Mouse (Mus musculus): ENCODE measurements around the gene Ptma. TPM values are rescaled to one million over a fixed set of nuclear protein-coding genes. Genes with fewer than 3 reads are reported as not detected.
A peak's percentile ranks its signal among the peaks of the same experiment; 100 is the strongest.

The Ptma gene
- total and polyA plus RNA-seq, 2 experiments from 2014 or later, result 399 to 597 TPM

- H3K4me2 ChIP-seq (ENCODE audit: low read depth, low read length), result no peak overlapping the region
- H3K4me1 ChIP-seq (ENCODE audit: control insufficient read depth, insufficient read depth), result peaks cover 24% of the 10 kb centered on the region; the same call in 1 of the 2 replicates
- no peaks in the 10 kb centered on the region for H3K9me3 ChIP-seq (replicated peaks; ENCODE audit: control insufficient read depth, low read length)
- TF ChIP-seq EP300 (IDR thresholded peaks at IDR 0.05; ENCODE audit: low read depth), result no peak
- no peak for TF ChIP-seq CTCF (IDR thresholded peaks at IDR 0.05; ENCODE audit: low read depth)
- no peaks in the 10 kb centered on the region for H3K36me3 ChIP-seq (replicated peaks; ENCODE audit: control insufficient read depth, insufficient read depth, low read length)
- no peaks in the 10 kb centered on the region for H3K27me3 ChIP-seq (ENCODE audit: control insufficient read depth, insufficient read depth, low read length)
- 65% methylated on average over 3 of the region's 3 CpGs for WGBS
- ATAC-seq (ENCODE audit: insufficient read depth, low read depth) (no peak), DNase-seq (ENCODE audit: low spot score) (no peak)
- H3K4me3 ChIP-seq (ENCODE audit: low read depth, low read length), result no peak overlapping the region
- no peak overlapping the region for H3K9ac ChIP-seq (replicated peaks; ENCODE audit: low read depth, low read length)
- peak overlapping the region; percentile 76 for H3K27ac ChIP-seq (ENCODE audit: low read depth)
Observed at GRCm38 (mm10) chr1:86490697-86491096, 35.8 kb upstream of the Ptma start.

- H3K36me3 ChIP-seq (replicated peaks; ENCODE audit: control insufficient read depth, insufficient read depth, low read length), result no peaks in the 10 kb centered on the region
- H3K4me2 ChIP-seq (ENCODE audit: low read depth, low read length), result no peak overlapping the region
- 47% methylated on average over 7 of the region's 7 CpGs for WGBS
- H3K4me1 ChIP-seq (ENCODE audit: control insufficient read depth, insufficient read depth), result peaks cover 24% of the 10 kb centered on the region; the same call in 1 of the 2 replicates
- H3K27me3 ChIP-seq (ENCODE audit: control insufficient read depth, insufficient read depth, low read length), result no peaks in the 10 kb centered on the region
- no peak overlapping the region for H3K4me3 ChIP-seq (ENCODE audit: low read depth, low read length)
- ATAC-seq (ENCODE audit: insufficient read depth, low read depth) (no peak), DNase-seq (ENCODE audit: low spot score) (no peak)
- H3K9me3 ChIP-seq (replicated peaks; ENCODE audit: control insufficient read depth, low read length), result no peaks in the 10 kb centered on the region
- H3K27ac ChIP-seq (ENCODE audit: low read depth), result peak overlapping the region; percentile 76
- TF ChIP-seq EP300 (IDR thresholded peaks at IDR 0.05; ENCODE audit: low read depth) (no peak), CTCF (IDR thresholded peaks at IDR 0.05; ENCODE audit: low read depth) (no peak)
- H3K9ac ChIP-seq (replicated peaks; ENCODE audit: low read depth, low read length), result 0 out of 2 replicates have a peak overlapping the region, but pooled peaks have one; percentile 1
Observed at GRCm38 (mm10) chr1:86491533-86492094, 34.9 kb upstream of the Ptma start.

GRCm38 (mm10) chr1:86492095-86493070 is 34.1 kb upstream of the Ptma start:
- H3K4me1 ChIP-seq (ENCODE audit: control insufficient read depth, insufficient read depth), result peaks cover 29% of the 10 kb centered on the region
- H3K27me3 ChIP-seq (ENCODE audit: control insufficient read depth, insufficient read depth, low read length), result no peaks in the 10 kb centered on the region
- no peaks in the 10 kb centered on the region for H3K9me3 ChIP-seq (replicated peaks; ENCODE audit: control insufficient read depth, low read length)
- DNase-seq (ENCODE audit: low spot score) (peak; percentile 37), ATAC-seq (ENCODE audit: insufficient read depth, low read depth) (no peak)
- H3K36me3 ChIP-seq (replicated peaks; ENCODE audit: control insufficient read depth, insufficient read depth, low read length), result no peaks in the 10 kb centered on the region
- WGBS, result 59% methylated on average over 9 of the region's 9 CpGs
- H3K27ac ChIP-seq (ENCODE audit: low read depth), result peak overlapping the region; percentile 76
- H3K4me2 ChIP-seq (ENCODE audit: low read depth, low read length), result no peak overlapping the region
- no peak for TF ChIP-seq CTCF (IDR thresholded peaks at IDR 0.05; ENCODE audit: low read depth)
- no peak overlapping the region for H3K4me3 ChIP-seq (ENCODE audit: low read depth, low read length)
- 0 out of 2 replicates have a peak overlapping the region, but pooled peaks have one; percentile 1 for H3K9ac ChIP-seq (replicated peaks; ENCODE audit: low read depth, low read length)

- DNase-seq (ENCODE audit: low spot score), result no peak
- 78% methylated on average over 3 of the region's 3 CpGs for WGBS
- ATAC-seq (ENCODE audit: insufficient read depth, low read depth), result no peak
Observed at GRCm38 (mm10) chr1:86493783-86494182, 32.7 kb upstream of the Ptma start.

GRCm38 (mm10) chr1:86496340-86496739 is 30.2 kb upstream of the Ptma start:
- DNase-seq (ENCODE audit: low spot score), result no peak
- no peak for ATAC-seq (ENCODE audit: insufficient read depth, low read depth)
- Histone ChIP-seq H3K9me3 (replicated peaks; ENCODE audit: control insufficient read depth, low read length) (no peaks in the 10 kb centered on the region), H3K27me3 (ENCODE audit: control insufficient read depth, insufficient read depth, low read length) (no peaks in the 10 kb centered on the region), H3K4me3 (ENCODE audit: low read depth, low read length) (no peak overlapping the region), H3K27ac (ENCODE audit: low read depth) (no peak overlapping the region), H3K4me1 (ENCODE audit: control insufficient read depth, insufficient read depth) (peaks cover 31% of the 10 kb centered on the region), H3K4me2 (ENCODE audit: low read depth, low read length) (no peak overlapping the region), H3K9ac (replicated peaks; ENCODE audit: low read depth, low read length) (no peak overlapping the region), H3K36me3 (replicated peaks; ENCODE audit: control insufficient read depth, insufficient read depth, low read length) (no peaks in the 10 kb centered on the region)
- no peak for TF ChIP-seq CTCF (IDR thresholded peaks at IDR 0.05; ENCODE audit: low read depth)
- TF ChIP-seq EP300 (IDR thresholded peaks at IDR 0.05; ENCODE audit: low read depth), result no peak
- WGBS, result 93% methylated on average over 4 of the region's 4 CpGs

More at GRCm38 (mm10) chr1:86493783-86494182, 32.7 kb upstream of the Ptma start:
- H3K4me2 ChIP-seq (ENCODE audit: low read depth, low read length), result no peak overlapping the region
- no peaks in the 10 kb centered on the region for H3K36me3 ChIP-seq (replicated peaks; ENCODE audit: control insufficient read depth, insufficient read depth, low read length)
- H3K27ac ChIP-seq (ENCODE audit: low read depth), result no peak overlapping the region
- TF ChIP-seq CTCF (IDR thresholded peaks at IDR 0.05; ENCODE audit: low read depth) (no peak), EP300 (IDR thresholded peaks at IDR 0.05; ENCODE audit: low read depth) (no peak)
- H3K4me1 ChIP-seq (ENCODE audit: control insufficient read depth, insufficient read depth), result peaks cover 36% of the 10 kb centered on the region
- no peaks in the 10 kb centered on the region for H3K27me3 ChIP-seq (ENCODE audit: control insufficient read depth, insufficient read depth, low read length)
- H3K9me3 ChIP-seq (replicated peaks; ENCODE audit: control insufficient read depth, low read length), result no peaks in the 10 kb centered on the region
- H3K4me3 ChIP-seq (ENCODE audit: low read depth, low read length), result no peak overlapping the region
- H3K9ac ChIP-seq (replicated peaks; ENCODE audit: low read depth, low read length), result no peak overlapping the region
